Mouse (Mus musculus) ovary, postnatal 36 days (tissue): ENCODE data around the gene Casp8ap2.

Experiments
- DNase-seq: peaks from one replicate; pipeline ENCODE4 v3.0.0; 2022; ENCODE audit warnings: low spot score, mixed read lengths

Casp8ap2 gene

GRCm38 (mm10) chr4:32615034-32615881, at the start of gene Casp8ap2:
TSS of gene Casp8ap2 (plus strand) at chr4:32615451.
- DNase-seq: peak; percentile 96

- no peak for DNase-seq
These were observed 46.2 kb upstream of the Casp8ap2 start for GRCm38 (mm10) chr4:32569054-32569453.

GRCm38 (mm10) chr4:32569995-32570938, 45.0 kb upstream of the Casp8ap2 start:
- no peak for DNase-seq

- DNase-seq: no peak
These were observed 44.3 kb upstream of the Casp8ap2 start for GRCm38 (mm10) chr4:32570939-32571317.

GRCm38 (mm10) chr4:32571441-32571840, 43.8 kb upstream of the Casp8ap2 start:
- DNase-seq: no peak

GRCm38 (mm10) chr4:32572118-32572517, 43.1 kb upstream of the Casp8ap2 start:
- DNase-seq: no peak

GRCm38 (mm10) chr4:32573586-32573985, 41.7 kb upstream of the Casp8ap2 start:
- no peak for DNase-seq

- no peak for DNase-seq
These were observed 40.6 kb upstream of the Casp8ap2 start for GRCm38 (mm10) chr4:32574604-32575003.

GRCm38 (mm10) chr4:32575165-32575564, 40.1 kb upstream of the Casp8ap2 start:
- no peak for DNase-seq

- DNase-seq: no peak
These were observed 35.4 kb upstream of the Casp8ap2 start for GRCm38 (mm10) chr4:32579850-32580249.

- no peak for DNase-seq
These were observed 31.1 kb upstream of the Casp8ap2 start for GRCm38 (mm10) chr4:32584181-32584580.

GRCm38 (mm10) chr4:32586596-32586995, 28.7 kb upstream of the Casp8ap2 start:
- peak; percentile 29 for DNase-seq

- no peak for DNase-seq
These were observed 27.7 kb upstream of the Casp8ap2 start for GRCm38 (mm10) chr4:32587543-32587942.

- DNase-seq: no peak
These were observed 27.0 kb upstream of the Casp8ap2 start for GRCm38 (mm10) chr4:32588237-32588636.

GRCm38 (mm10) chr4:32601135-32601534, 14.1 kb upstream of the Casp8ap2 start:
- peak; percentile 58 for DNase-seq

GRCm38 (mm10) chr4:32602660-32603059, 12.6 kb upstream of the Casp8ap2 start, which contains the start of gene Gja10:
TSS of gene Gja10 (minus strand) at chr4:32602760.
- no peak for DNase-seq

GRCm38 (mm10) chr4:32621637-32622036, 6.4 kb downstream of the Casp8ap2 start:
- DNase-seq: no peak

- DNase-seq: no peak
These were observed 36.4 kb downstream of the Casp8ap2 start for GRCm38 (mm10) chr4:32651669-32652068.

- no peak for DNase-seq
These were observed 41.1 kb downstream of the Casp8ap2 start for GRCm38 (mm10) chr4:32656146-32656904.

- peak; percentile 89 for DNase-seq
These were observed 41.8 kb downstream of the Casp8ap2 start, which contains the start of gene Mdn1 for GRCm38 (mm10) chr4:32656918-32657662. TSS of gene Mdn1 (plus strand) at chr4:32657119.

GRCm38 (mm10) chr4:32665843-32666242, 50.6 kb downstream of the Casp8ap2 start:
- DNase-seq: no peak
